Mouse (Mus musculus): ENCODE results near the gene Hk2. TPM values are rescaled to one million over a fixed set of nuclear protein-coding genes. Genes with fewer than 3 reads are reported as not detected.
"Not testable (repeated sequence)": the region's sequence is repeated elsewhere in the genome, so short reads cannot be mapped to it uniquely, and the experiment has no call there.

Gene Hk2
- polyA plus RNA-seq, 2 experiments: 3.2 to 5.6 TPM

GRCm38 (mm10) chr6:82696736-82697135 is 77.5 kb downstream of the Hk2 start:
- Histone ChIP-seq H3K4me3 (ENCODE audit: insufficient read depth in 1 of 2, low read depth in 2 of 2, low read length in 2 of 2) (no peak overlapping the region), H3K9ac (replicated peaks) (no peak overlapping the region), H3K27me3 (ENCODE audit: control insufficient read depth, insufficient read depth, low read length) (no peaks in the 10 kb centered on the region), H3K4me1 (replicated peaks; ENCODE audit: control insufficient read depth in 2 of 2, insufficient read depth in 2 of 2, low read length in 1 of 2) (no peaks in the 10 kb centered on the region), H3K36me3 (replicated peaks; ENCODE audit: control insufficient read depth, insufficient read depth, low read depth) (no peaks in the 10 kb centered on the region), H3K4me2 (ENCODE audit: low read depth) (no peak overlapping the region), H3K27ac (no peak overlapping the region), H3K9me3 (ENCODE audit: control insufficient read depth, low read length) (no peaks in the 10 kb centered on the region)
- ATAC-seq (ENCODE audit: insufficient read depth): no peak
- no peak for TF ChIP-seq EP300 (IDR thresholded peaks at IDR 0.05; ENCODE audit: low read depth)
- TF ChIP-seq CTCF (IDR thresholded peaks at IDR 0.05; ENCODE audit: low read depth): no peak
- WGBS (ENCODE audit: insufficient replicate concordance): 67% methylated on average over 3 of the region's 3 CpGs
- no peak for DNase-seq (ENCODE audit: low read depth in 3 of 3, low spot score in 3 of 3)

DNA sequence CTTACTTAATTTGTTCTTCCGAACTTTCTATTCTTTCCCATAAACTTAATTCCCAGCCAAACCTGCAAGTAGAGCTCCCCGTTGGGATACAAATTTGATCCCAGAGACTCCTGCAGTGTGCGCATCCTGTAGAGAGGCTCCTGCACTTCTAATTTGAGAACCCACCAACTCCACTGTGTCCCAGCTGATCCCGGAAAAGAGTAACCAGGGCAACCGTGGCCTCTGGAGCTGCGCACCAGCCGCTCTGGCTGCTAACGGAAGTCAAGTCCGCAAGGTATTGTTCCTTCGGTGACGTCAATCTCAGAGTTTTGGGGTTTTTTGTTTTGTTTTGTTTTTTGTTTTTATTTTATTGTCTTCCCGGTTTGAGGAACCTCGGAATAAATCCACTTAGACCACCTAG is 79.6 kb downstream of the Hk2 start:
- TF ChIP-seq CTCF (IDR thresholded peaks at IDR 0.05; ENCODE audit: low read depth) (no peak), EP300 (IDR thresholded peaks at IDR 0.05; ENCODE audit: low read depth) (no peak)
- no peak for DNase-seq (ENCODE audit: low read depth in 3 of 3, low spot score in 3 of 3)
- H3K9me3 ChIP-seq (ENCODE audit: control insufficient read depth, low read length): no peaks in the 10 kb centered on the region
- WGBS (ENCODE audit: insufficient replicate concordance): 49% methylated on average over 13 of the region's 13 CpGs
- ATAC-seq (ENCODE audit: insufficient read depth): no peak
- no peak overlapping the region for H3K4me3 ChIP-seq (ENCODE audit: insufficient read depth in 1 of 2, low read depth in 2 of 2, low read length in 2 of 2)
- H3K27ac ChIP-seq: no peak overlapping the region
- H3K9ac ChIP-seq (replicated peaks): no peak overlapping the region
- H3K36me3 ChIP-seq (replicated peaks; ENCODE audit: control insufficient read depth, insufficient read depth, low read depth): no peaks in the 10 kb centered on the region
- H3K27me3 ChIP-seq (ENCODE audit: control insufficient read depth, insufficient read depth, low read length): no peaks in the 10 kb centered on the region
- no peaks in the 10 kb centered on the region for H3K4me1 ChIP-seq (replicated peaks; ENCODE audit: control insufficient read depth in 2 of 2, insufficient read depth in 2 of 2, low read length in 1 of 2)
- H3K4me2 ChIP-seq (ENCODE audit: low read depth): no peak overlapping the region

- WGBS (ENCODE audit: insufficient replicate concordance): 26% methylated on average over 4 of the region's 4 CpGs
- DNase-seq (ENCODE audit: low read depth in 3 of 3, low spot score in 3 of 3): no peak
Measured at GRCm38 (mm10) chr6:82689474-82689873, 84.8 kb downstream of the Hk2 start.

GRCm38 (mm10) chr6:82688586-82688985 is 85.7 kb downstream of the Hk2 start:
- not testable (repeated sequence) for H3K27me3 ChIP-seq (ENCODE audit: control insufficient read depth, insufficient read depth, low read length); DNase-seq (ENCODE audit: low read depth in 3 of 3, low spot score in 3 of 3); ATAC-seq (ENCODE audit: insufficient read depth); H3K4me3 ChIP-seq (ENCODE audit: insufficient read depth in 1 of 2, low read depth in 2 of 2, low read length in 2 of 2); H3K36me3 ChIP-seq (replicated peaks; ENCODE audit: control insufficient read depth, insufficient read depth, low read depth); H3K4me1 ChIP-seq (replicated peaks; ENCODE audit: control insufficient read depth in 2 of 2, insufficient read depth in 2 of 2, low read length in 1 of 2); H3K9ac ChIP-seq (replicated peaks); H3K9me3 ChIP-seq (ENCODE audit: control insufficient read depth, low read length); H3K4me2 ChIP-seq (ENCODE audit: low read depth); H3K27ac ChIP-seq
- 57% methylated on average over 5 of the region's 5 CpGs for WGBS (ENCODE audit: insufficient replicate concordance)

More at GRCm38 (mm10) chr6:82689474-82689873, 84.8 kb downstream of the Hk2 start:
- no peak for ATAC-seq (ENCODE audit: insufficient read depth)
- Histone ChIP-seq H3K27me3 (ENCODE audit: control insufficient read depth, insufficient read depth, low read length) (no peaks in the 10 kb centered on the region), H3K4me2 (ENCODE audit: low read depth) (no peak overlapping the region), H3K9me3 (ENCODE audit: control insufficient read depth, low read length) (no peaks in the 10 kb centered on the region), H3K9ac (replicated peaks) (no peak overlapping the region), H3K36me3 (replicated peaks; ENCODE audit: control insufficient read depth, insufficient read depth, low read depth) (no peaks in the 10 kb centered on the region), H3K4me1 (replicated peaks; ENCODE audit: control insufficient read depth in 2 of 2, insufficient read depth in 2 of 2, low read length in 1 of 2) (no peaks in the 10 kb centered on the region), H3K27ac (no peak overlapping the region), H3K4me3 (ENCODE audit: insufficient read depth in 1 of 2, low read depth in 2 of 2, low read length in 2 of 2) (no peak overlapping the region)
- TF ChIP-seq CTCF (IDR thresholded peaks at IDR 0.05; ENCODE audit: low read depth) (no peak), EP300 (IDR thresholded peaks at IDR 0.05; ENCODE audit: low read depth) (no peak)

DNA sequence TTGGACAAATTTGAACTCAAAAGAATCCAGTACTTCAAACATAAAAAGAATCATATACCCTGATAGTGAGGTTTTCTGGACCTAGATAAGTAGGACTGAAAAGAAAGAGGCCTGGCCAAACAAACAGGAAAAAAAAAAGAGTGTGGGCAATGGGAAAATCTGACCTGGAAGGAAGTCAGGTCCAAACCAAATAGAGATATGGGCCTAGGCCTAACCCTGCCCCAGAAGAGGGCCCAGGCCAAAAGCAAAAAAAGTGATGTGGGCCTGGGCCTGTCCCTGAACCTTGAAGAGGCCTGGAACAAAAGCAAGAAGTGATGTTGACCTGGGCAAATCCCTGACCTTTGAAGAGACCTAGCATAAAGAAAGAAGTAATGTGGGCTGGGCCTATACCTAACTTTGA is 90.1 kb downstream of the Hk2 start:
- H3K4me1 ChIP-seq (replicated peaks; ENCODE audit: control insufficient read depth in 2 of 2, insufficient read depth in 2 of 2, low read length in 1 of 2): no peaks in the 10 kb centered on the region
- no peaks in the 10 kb centered on the region for H3K27me3 ChIP-seq (ENCODE audit: control insufficient read depth, insufficient read depth, low read length)
- H3K4me2 ChIP-seq (ENCODE audit: low read depth): no peak overlapping the region
- H3K9ac ChIP-seq (replicated peaks): no peak overlapping the region
- no peak overlapping the region for H3K27ac ChIP-seq
- H3K4me3 ChIP-seq (ENCODE audit: insufficient read depth in 1 of 2, low read depth in 2 of 2, low read length in 2 of 2): no peak overlapping the region
- ATAC-seq (ENCODE audit: insufficient read depth) (no peak), DNase-seq (ENCODE audit: low read depth in 3 of 3, low spot score in 3 of 3) (no peak)
- H3K36me3 ChIP-seq (replicated peaks; ENCODE audit: control insufficient read depth, insufficient read depth, low read depth): no peaks in the 10 kb centered on the region
- H3K9me3 ChIP-seq (ENCODE audit: control insufficient read depth, low read length): no peaks in the 10 kb centered on the region
- no peak for TF ChIP-seq EP300 (IDR thresholded peaks at IDR 0.05; ENCODE audit: low read depth)
- TF ChIP-seq CTCF (IDR thresholded peaks at IDR 0.05; ENCODE audit: low read depth): no peak

GRCm38 (mm10) chr6:82679286-82679685 is 95.0 kb downstream of the Hk2 start:
- not testable (repeated sequence) for H3K4me1 ChIP-seq (replicated peaks; ENCODE audit: control insufficient read depth in 2 of 2, insufficient read depth in 2 of 2, low read length in 1 of 2); H3K9me3 ChIP-seq (ENCODE audit: control insufficient read depth, low read length); H3K4me3 ChIP-seq (ENCODE audit: insufficient read depth in 1 of 2, low read depth in 2 of 2, low read length in 2 of 2); ATAC-seq (ENCODE audit: insufficient read depth); H3K27ac ChIP-seq; H3K27me3 ChIP-seq (ENCODE audit: control insufficient read depth, insufficient read depth, low read length); DNase-seq (ENCODE audit: low read depth in 3 of 3, low spot score in 3 of 3); H3K36me3 ChIP-seq (replicated peaks; ENCODE audit: control insufficient read depth, insufficient read depth, low read depth); H3K9ac ChIP-seq (replicated peaks); H3K4me2 ChIP-seq (ENCODE audit: low read depth)
- WGBS (ENCODE audit: insufficient replicate concordance): 38% methylated on average over 2 of the region's 2 CpGs

- H3K4me3 ChIP-seq (ENCODE audit: insufficient read depth in 1 of 2, low read depth in 2 of 2, low read length in 2 of 2); DNase-seq (ENCODE audit: low read depth in 3 of 3, low spot score in 3 of 3); H3K9ac ChIP-seq (replicated peaks); H3K27me3 ChIP-seq (ENCODE audit: control insufficient read depth, insufficient read depth, low read length); H3K27ac ChIP-seq; H3K36me3 ChIP-seq (replicated peaks; ENCODE audit: control insufficient read depth, insufficient read depth, low read depth); ATAC-seq (ENCODE audit: insufficient read depth); H3K4me1 ChIP-seq (replicated peaks; ENCODE audit: control insufficient read depth in 2 of 2, insufficient read depth in 2 of 2, low read length in 1 of 2); H3K9me3 ChIP-seq (ENCODE audit: control insufficient read depth, low read length); H3K4me2 ChIP-seq (ENCODE audit: low read depth): not testable (repeated sequence)
- 49% methylated on average over 3 of the region's 3 CpGs for WGBS (ENCODE audit: insufficient replicate concordance)
Measured at GRCm38 (mm10) chr6:82677629-82678028, 96.6 kb downstream of the Hk2 start.
